In the genomic region with DNA sequence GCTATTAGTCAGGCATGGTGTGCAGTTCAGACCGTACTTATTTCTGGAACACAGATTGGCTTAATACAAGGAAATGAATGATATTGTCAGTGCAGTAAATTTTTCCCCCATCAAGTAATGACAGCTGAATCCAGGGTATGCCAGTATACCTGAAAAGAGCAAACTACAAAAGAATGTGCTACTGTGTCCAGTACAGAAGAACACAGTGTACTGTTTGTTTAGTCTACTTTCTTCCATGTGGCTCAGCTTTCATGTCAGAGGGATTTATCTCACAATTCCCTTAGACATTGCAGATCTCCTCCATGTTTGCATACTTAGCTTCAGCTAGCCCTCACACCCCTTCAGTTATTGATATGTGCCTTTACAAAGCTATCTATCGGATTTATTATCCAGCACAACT, we compare ENCODE assay signal across 20 mouse cellular contexts. TPM values are rescaled to one million over a fixed set of nuclear protein-coding genes. Genes with fewer than 3 reads are reported as not detected.
A peak's percentile ranks its signal among the peaks of the same experiment; 100 is the strongest.
DNase-seq lines count a peak whose midpoint lies in the region; ATAC-seq and TF ChIP-seq lines count a peak whose summit lies in the region.
"Had no signal": no experiment of that assay in that cellular context is flagged by ENCODE, and none has a peak within 500 bp of the region (broad histone marks: within the 10 kb centered on the region; RNA-seq: fewer than 3 reads in every experiment).

No protein-coding gene starts in this region.

- TF ChIP-seq EP300 in liver, postnatal 0 days (IDR thresholded peaks at IDR 0.05; ENCODE audit: low read depth), result no peak

- no peak for DNase-seq in liver, postnatal 0 days
- DNase-seq: adrenal gland, adult 8-10 months; adrenal gland, postnatal 36 days; cerebellum, adult 2 months; cerebellum, postnatal 10 days; embryo, embryonic 11 days; gastrocnemius, postnatal 10 days; heart, postnatal 36 days had no signal

- ATAC-seq in intestine, postnatal 0 days, result 0 out of 2 replicates have a peak, but pooled peaks have one; percentile 38
- ATAC-seq in intestine, embryonic 16.5 days, result no peak
- ATAC-seq in liver, embryonic 15.5 days (ENCODE audit: insufficient read depth), result no peak
- no peak for ATAC-seq in liver, embryonic 12.5 days
- no peak for ATAC-seq in liver, postnatal 0 days
- ATAC-seq in forebrain, embryonic 15.5 days (replicated peaks), result no peak
- ATAC-seq: forebrain, embryonic 14.5 days had no signal

- no peaks in the 10 kb centered on the region for H3K27me3 ChIP-seq in intestine, postnatal 0 days (replicated peaks; ENCODE audit: control insufficient read depth, insufficient read depth, low read length)
- no peaks in the 10 kb centered on the region for H3K27me3 ChIP-seq in intestine, embryonic 16.5 days (replicated peaks; ENCODE audit: control insufficient read depth, insufficient read depth, low read length)
- H3K27me3 ChIP-seq in liver, embryonic 15.5 days, result no peaks in the 10 kb centered on the region
- no peaks in the 10 kb centered on the region for H3K27me3 ChIP-seq in liver, embryonic 12.5 days (replicated peaks)
- no peaks in the 10 kb centered on the region for H3K27me3 ChIP-seq in liver, postnatal 0 days (ENCODE audit: insufficient read depth, low read length)
- no peaks in the 10 kb centered on the region for H3K27me3 ChIP-seq in forebrain, embryonic 15.5 days
- H3K27me3 ChIP-seq: CH12.LX; embryonic facial prominence, embryonic 15.5 days; heart, embryonic 12.5 days; hindbrain, embryonic 15.5 days had no signal

- H3K4me1 ChIP-seq in intestine, postnatal 0 days (replicated peaks; ENCODE audit: control insufficient read depth, insufficient read depth, low read length), result peaks cover 16% of the 10 kb centered on the region
- peaks cover 24% of the 10 kb centered on the region for H3K4me1 ChIP-seq in intestine, embryonic 16.5 days (ENCODE audit: control insufficient read depth, insufficient read depth, low read length)
- H3K4me1 ChIP-seq in liver, embryonic 15.5 days (replicated peaks), result peaks cover 39% of the 10 kb centered on the region
- H3K4me1 ChIP-seq in liver, embryonic 12.5 days, result peaks cover 48% of the 10 kb centered on the region
- peaks cover 48% of the 10 kb centered on the region for H3K4me1 ChIP-seq in liver, postnatal 0 days (ENCODE audit: insufficient read depth)
- 0 out of 2 replicates have a peak, but pooled peaks cover 3% of the 10 kb centered on the region for H3K4me1 ChIP-seq in forebrain, embryonic 15.5 days

- H3K9me3 ChIP-seq in intestine, postnatal 0 days (ENCODE audit: control insufficient read depth), result no peaks in the 10 kb centered on the region
- H3K9me3 ChIP-seq in intestine, embryonic 16.5 days (ENCODE audit: control insufficient read depth, low read length), result no peaks in the 10 kb centered on the region
- H3K9me3 ChIP-seq in liver, embryonic 15.5 days (replicated peaks), result no peaks in the 10 kb centered on the region
- H3K9me3 ChIP-seq in liver, embryonic 12.5 days (replicated peaks), result 0 out of 2 replicates have a peak, but pooled peaks cover 6% of the 10 kb centered on the region
- peaks cover 3% of the 10 kb centered on the region; the same call in 1 of the 2 replicates for H3K9me3 ChIP-seq in liver, postnatal 0 days (ENCODE audit: low read length)
- H3K9me3 ChIP-seq in forebrain, embryonic 15.5 days, result no peaks in the 10 kb centered on the region
- H3K9me3 ChIP-seq: embryonic facial prominence, embryonic 15.5 days; hindbrain, embryonic 15.5 days had no signal

- H3K9ac ChIP-seq in intestine, postnatal 0 days (ENCODE audit: low read depth, low read length), result no peak overlapping the region
- H3K9ac ChIP-seq in intestine, embryonic 16.5 days (ENCODE audit: low read depth, low read length), result no peak overlapping the region
- H3K9ac ChIP-seq in liver, embryonic 15.5 days, result no peak overlapping the region
- no peak overlapping the region for H3K9ac ChIP-seq in liver, embryonic 12.5 days
- no peak overlapping the region for H3K9ac ChIP-seq in liver, postnatal 0 days (replicated peaks)
- no peak overlapping the region for H3K9ac ChIP-seq in forebrain, embryonic 15.5 days (replicated peaks)
- H3K9ac ChIP-seq: embryonic facial prominence, embryonic 15.5 days; heart, embryonic 12.5 days; hindbrain, embryonic 15.5 days had no signal

- H3K4me3 ChIP-seq in intestine, postnatal 0 days (ENCODE audit: low read depth, low read length), result no peak overlapping the region
- no peak overlapping the region for H3K4me3 ChIP-seq in intestine, embryonic 16.5 days (ENCODE audit: low read length)
- no peak overlapping the region for H3K4me3 ChIP-seq in liver, embryonic 15.5 days (replicated peaks)
- H3K4me3 ChIP-seq in liver, embryonic 12.5 days, result no peak overlapping the region
- H3K4me3 ChIP-seq in liver, postnatal 0 days (ENCODE audit: low read depth, low read length), result no peak overlapping the region
- H3K4me3 ChIP-seq in forebrain, embryonic 15.5 days, result no peak overlapping the region
- H3K4me3 ChIP-seq: embryonic facial prominence, embryonic 15.5 days; erythroblast, embryonic 14.5 days; forebrain, embryonic 10.5 days; heart, embryonic 12.5 days; hindbrain, embryonic 15.5 days had no signal

- H3K27ac ChIP-seq in intestine, postnatal 0 days (ENCODE audit: low read depth, low read length), result no peak overlapping the region
- H3K27ac ChIP-seq in intestine, embryonic 16.5 days (ENCODE audit: low read length), result no peak overlapping the region
- 0 out of 2 replicates have a peak overlapping the region, but pooled peaks have one; percentile 14 for H3K27ac ChIP-seq in liver, embryonic 15.5 days (replicated peaks)
- no peak overlapping the region for H3K27ac ChIP-seq in liver, embryonic 12.5 days
- H3K27ac ChIP-seq in liver, postnatal 0 days (ENCODE audit: low read depth), result peak overlapping the region; percentile 64
- H3K27ac ChIP-seq in forebrain, embryonic 15.5 days (replicated peaks), result no peak overlapping the region
- H3K27ac ChIP-seq: embryonic facial prominence, embryonic 15.5 days; forebrain, embryonic 10.5 days; hindbrain, embryonic 15.5 days had no signal

- no peak for TF ChIP-seq CTCF in intestine, postnatal 0 days (IDR thresholded peaks at IDR 0.05; ENCODE audit: low read depth)
- no peak for TF ChIP-seq CTCF in liver, postnatal 0 days (IDR thresholded peaks at IDR 0.05; ENCODE audit: low read depth)

- 31% methylated on average over 2 of the region's 2 CpGs for WGBS in intestine, postnatal 0 days
- WGBS in intestine, embryonic 16.5 days, result 48% methylated on average over 2 of the region's 2 CpGs
- 61% methylated on average over 2 of the region's 2 CpGs for WGBS in liver, embryonic 15.5 days (ENCODE audit: insufficient replicate concordance)
- WGBS in liver, embryonic 12.5 days (ENCODE audit: insufficient replicate concordance), result 73% methylated on average over 2 of the region's 2 CpGs
- 71% methylated on average over 2 of the region's 2 CpGs for WGBS in liver, postnatal 0 days (ENCODE audit: insufficient replicate concordance)
- 86% methylated on average over 2 of the region's 2 CpGs for WGBS in forebrain, embryonic 15.5 days

- H3K4me2 ChIP-seq in intestine, postnatal 0 days (replicated peaks; ENCODE audit: low read depth), result no peak overlapping the region
- H3K4me2 ChIP-seq in intestine, embryonic 16.5 days (ENCODE audit: low read depth, low read length), result no peak overlapping the region
- H3K4me2 ChIP-seq in liver, embryonic 15.5 days, result no peak overlapping the region
- H3K4me2 ChIP-seq in liver, embryonic 12.5 days, result no peak overlapping the region
- no peak overlapping the region for H3K4me2 ChIP-seq in liver, postnatal 0 days (ENCODE audit: low read depth, low read length)
- H3K4me2 ChIP-seq in forebrain, embryonic 15.5 days (replicated peaks), result no peak overlapping the region
- H3K4me2 ChIP-seq: embryonic facial prominence, embryonic 15.5 days; heart, embryonic 12.5 days; hindbrain, embryonic 15.5 days had no signal

- 0 out of 2 replicates have a peak, but pooled peaks cover 3% of the 10 kb centered on the region for H3K36me3 ChIP-seq in intestine, postnatal 0 days (ENCODE audit: control insufficient read depth, insufficient read depth)
- 0 out of 2 replicates have a peak, but pooled peaks cover 4% of the 10 kb centered on the region for H3K36me3 ChIP-seq in intestine, embryonic 16.5 days (ENCODE audit: control insufficient read depth, insufficient read depth, low read length)
- 0 out of 2 replicates have a peak, but pooled peaks cover 5% of the 10 kb centered on the region for H3K36me3 ChIP-seq in liver, embryonic 15.5 days (replicated peaks)
- peaks cover 14% of the 10 kb centered on the region for H3K36me3 ChIP-seq in liver, embryonic 12.5 days
- no peaks in the 10 kb centered on the region for H3K36me3 ChIP-seq in liver, postnatal 0 days (replicated peaks; ENCODE audit: insufficient read depth, low read length)
- no peaks in the 10 kb centered on the region; the same call in 1 of the 2 replicates for H3K36me3 ChIP-seq in forebrain, embryonic 15.5 days
- H3K36me3 ChIP-seq: hindbrain, embryonic 15.5 days had no signal

RNA-seq across cellular contexts. Expression of a gene that starts 10.2 kb away (rescaled TPM):
- 78.6 and 87.0 TPM in 2 replicates for polyA plus RNA-seq in intestine, postnatal 0 days (2015; fragmentation: Nextera tagmentation; extraction: Ambion mirVana)
- 88.2 and 90.5 TPM in 2 replicates for polyA plus RNA-seq in intestine, embryonic 16.5 days (2015; fragmentation: Nextera tagmentation; extraction: Ambion mirVana)
- polyA plus RNA-seq in liver, embryonic 15.5 days (2015; fragmentation: Nextera tagmentation; extraction: Ambion mirVana), result 27.1 and 31.0 TPM in 2 replicates
- 50.3 and 52.0 TPM in 2 replicates for polyA plus RNA-seq in liver, embryonic 12.5 days (2016; fragmentation: Nextera tagmentation; extraction: Ambion mirVana)
- 31.1 and 32.1 TPM in 2 replicates for polyA plus RNA-seq in liver, postnatal 0 days (2015; fragmentation: Nextera tagmentation; extraction: Ambion mirVana)
- 166 and 176 TPM in 2 replicates for polyA plus RNA-seq in forebrain, embryonic 15.5 days (2015; fragmentation: Nextera tagmentation; extraction: Ambion mirVana)

RNA-seq across cellular contexts. Expression of a gene that starts 12.6 kb away (rescaled TPM):
- polyA plus RNA-seq in intestine, postnatal 0 days (2015; fragmentation: Nextera tagmentation; extraction: Ambion mirVana), result 10.9 and 11.7 TPM in 2 replicates
- 23.9 and 25.3 TPM in 2 replicates for polyA plus RNA-seq in intestine, embryonic 16.5 days (2015; fragmentation: Nextera tagmentation; extraction: Ambion mirVana)
- polyA plus RNA-seq in liver, embryonic 15.5 days (2015; fragmentation: Nextera tagmentation; extraction: Ambion mirVana), result 9.8 and 10.6 TPM in 2 replicates
- 17.3 and 18.0 TPM in 2 replicates for polyA plus RNA-seq in liver, embryonic 12.5 days (2016; fragmentation: Nextera tagmentation; extraction: Ambion mirVana)
- polyA plus RNA-seq in liver, postnatal 0 days (2015; fragmentation: Nextera tagmentation; extraction: Ambion mirVana), result 8.5 and 8.8 TPM in 2 replicates
- 19.2 and 20.7 TPM in 2 replicates for polyA plus RNA-seq in forebrain, embryonic 15.5 days (2015; fragmentation: Nextera tagmentation; extraction: Ambion mirVana)
- polyA plus RNA-seq: erythroblast, embryonic 14.5 days had no signal

RNA-seq across cellular contexts. Expression of a gene that starts 42.1 kb away (rescaled TPM):
- polyA plus RNA-seq in intestine, postnatal 0 days (2015; fragmentation: Nextera tagmentation; extraction: Ambion mirVana), result 46.6 and 54.1 TPM in 2 replicates
- 66.9 and 76.8 TPM in 2 replicates for polyA plus RNA-seq in intestine, embryonic 16.5 days (2015; fragmentation: Nextera tagmentation; extraction: Ambion mirVana)
- polyA plus RNA-seq in liver, embryonic 15.5 days (2015; fragmentation: Nextera tagmentation; extraction: Ambion mirVana), result 29.3 and 34.1 TPM in 2 replicates
- 78.7 and 81.2 TPM in 2 replicates for polyA plus RNA-seq in liver, embryonic 12.5 days (2016; fragmentation: Nextera tagmentation; extraction: Ambion mirVana)
- polyA plus RNA-seq in liver, postnatal 0 days (2015; fragmentation: Nextera tagmentation; extraction: Ambion mirVana), result 37.1 and 37.2 TPM in 2 replicates
- 41.0 and 41.5 TPM in 2 replicates for polyA plus RNA-seq in forebrain, embryonic 15.5 days (2015; fragmentation: Nextera tagmentation; extraction: Ambion mirVana)

Comparison
In these comparisons a context has a peak if more than half of its experiments do, and no peak if none do; other contexts are left out.
1. H3K27ac ChIP-seq: peak in liver, embryonic 15.5 days (single experiment) and liver, postnatal 0 days (single experiment); none in intestine, postnatal 0 days (single experiment), intestine, embryonic 16.5 days (single experiment), liver, embryonic 12.5 days (single experiment) and forebrain, embryonic 15.5 days (single experiment).